In the genomic region with DNA sequence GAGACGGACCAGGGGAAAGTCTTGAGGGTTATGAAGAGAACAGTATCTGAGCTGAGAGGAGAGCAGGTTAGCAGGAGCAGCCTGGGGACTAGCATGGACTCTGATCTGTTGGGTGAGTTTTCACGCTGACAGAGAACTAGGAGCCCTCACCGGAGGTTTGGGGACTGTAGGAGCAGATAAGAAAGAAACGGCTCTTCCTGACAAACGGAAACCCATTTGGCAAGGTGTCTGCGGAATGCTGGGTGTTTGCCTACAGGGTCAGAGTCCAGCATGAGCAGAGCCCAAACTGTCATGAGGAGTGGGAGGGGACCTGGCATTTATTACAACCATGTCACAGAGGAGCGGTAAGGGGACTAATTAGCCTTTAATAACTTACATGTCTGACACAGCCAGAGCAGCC, we compare ENCODE assay signal across 1 mouse cellular context.
TF ChIP-seq lines count a peak whose summit lies in the region.

No protein-coding gene starts in this region.

TF ChIP-seq in MEL, 35 proteins besides CTCF, POLR2A, EP300 and RAD21 (continued from another document):
- peak; percentile 79 for TF ChIP-seq GATA1 (IDR thresholded peaks at IDR 0.05; ENCODE audit: low read depth, low read length)
- TF ChIP-seq ZMIZ1 (IDR thresholded peaks at IDR 0.05; ENCODE audit: low read depth, low read length): peak; percentile 65; the same call in 1 of the 2 replicates
- peak; percentile 96 for TF ChIP-seq MYB (IDR thresholded peaks at IDR 0.05; ENCODE audit: low read depth, low read length)
- no peak for TF ChIP-seq UBTF (IDR thresholded peaks at IDR 0.05; ENCODE audit: borderline replicate concordance, insufficient read depth, low read depth, low read length)
- TF ChIP-seq MYC (IDR thresholded peaks at IDR 0.05; ENCODE audit: low read depth, low read length): peak; percentile 42; the same call in 1 of the 2 replicates
- TF ChIP-seq GABPA (IDR thresholded peaks at IDR 0.05; ENCODE audit: low read depth, low read length): no peak
- TF ChIP-seq POLR2AphosphoS2 (IDR thresholded peaks at IDR 0.05; ENCODE audit: low read length): no peak; the same call in 1 of the 2 replicates
